Mouse (Mus musculus) right cerebral cortex, postnatal 14 days (tissue): ENCODE results near the gene Pum2.
A peak's percentile ranks its signal among the peaks of the same experiment; 100 is the strongest.
"Not testable (repeated sequence)": the region's sequence is repeated elsewhere in the genome, so short reads cannot be mapped to it uniquely, and the experiment has no call there.

ENCODE experiments used
- DNase-seq: peaks from one replicate; pipeline ENCODE4 v3.0.0; 2022

Gene Pum2

DNA sequence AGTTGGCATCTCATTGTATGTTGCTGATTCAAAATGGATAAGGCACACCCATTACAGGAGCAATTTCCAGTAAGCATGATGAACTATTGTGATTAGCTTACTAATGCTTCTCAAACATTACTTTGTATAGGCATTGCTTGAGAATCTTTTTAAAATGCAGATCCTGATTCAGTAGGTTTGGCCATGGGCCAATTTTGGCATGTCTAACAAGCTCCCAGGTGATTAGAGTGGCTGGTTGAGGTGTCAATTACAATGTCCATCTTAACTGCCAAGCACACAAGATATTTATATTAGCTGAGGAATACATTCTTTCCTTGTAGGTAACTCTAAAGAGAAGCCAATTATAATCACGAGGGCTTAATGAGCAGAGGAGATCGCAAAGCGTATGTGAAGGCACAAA lies 4.1 kb upstream of the Pum2 start:
- DNase-seq, result no peak

DNA sequence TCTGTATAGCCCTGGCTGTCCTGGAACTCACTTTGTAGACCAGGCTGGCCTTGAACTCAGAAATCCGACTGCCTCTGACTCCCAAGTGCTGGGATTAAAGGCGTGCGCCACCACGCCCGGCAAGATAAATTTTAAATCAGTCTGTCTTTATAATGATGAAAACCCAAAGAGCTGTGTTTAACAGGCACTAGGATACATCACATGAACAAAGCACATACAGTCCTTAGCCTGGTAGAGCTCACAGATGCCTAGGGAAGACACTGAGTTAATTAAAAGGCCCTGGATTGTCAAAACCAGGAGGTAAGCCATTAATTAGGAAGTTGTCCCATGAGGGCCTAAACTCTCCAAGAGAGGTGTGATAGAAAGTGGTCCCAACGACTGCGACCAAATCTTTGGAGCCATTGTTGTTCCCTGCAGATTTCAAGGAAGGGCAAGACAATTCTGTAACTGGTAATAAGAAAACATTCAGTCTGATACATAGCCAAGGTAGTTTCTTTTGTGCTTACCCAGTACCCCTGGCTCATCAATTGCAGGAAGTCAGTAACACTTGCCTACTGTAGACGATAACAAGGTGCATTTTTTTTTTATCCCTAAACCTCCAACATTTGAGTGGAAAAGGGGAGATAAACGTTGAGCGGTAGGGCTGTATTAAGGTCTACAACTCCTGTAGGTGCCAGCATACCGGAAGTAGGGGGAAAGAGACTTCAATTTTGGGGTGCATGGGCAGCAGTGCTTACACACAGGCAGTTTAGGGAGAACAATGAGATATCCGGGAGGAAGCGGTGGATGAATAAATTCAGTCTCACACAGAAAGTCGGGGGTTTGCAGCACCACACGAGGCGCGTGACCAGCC lies 587 bp upstream of the Pum2 start:
- DNase-seq, result no peak

GRCm38 (mm10) chr12:8674377-8674864 lies 487 bp downstream of the Pum2 start:
- DNase-seq, result peak; percentile 44

DNA sequence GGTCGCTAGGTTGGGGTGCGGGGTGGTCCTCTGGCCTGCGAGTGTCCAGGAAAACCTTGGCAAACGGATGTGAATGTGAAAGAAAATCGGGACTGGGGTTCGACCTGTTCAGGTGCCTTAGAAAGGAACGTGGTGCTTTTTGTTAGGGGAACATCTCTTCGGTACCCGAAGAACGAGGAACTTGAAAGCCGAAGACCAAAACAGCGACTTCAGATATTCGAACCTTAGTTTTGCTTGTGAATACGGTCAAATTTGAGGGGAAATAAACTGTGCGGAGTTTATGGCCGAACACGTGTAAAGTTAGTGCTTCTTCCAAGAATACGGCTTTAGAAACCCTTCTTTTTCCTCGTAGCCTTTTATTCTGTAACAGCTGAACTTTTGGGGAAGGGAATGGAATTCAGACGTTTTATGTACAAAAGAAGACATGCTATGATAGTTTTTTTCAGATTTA lies 982 bp downstream of the Pum2 start:
- DNase-seq, result no peak

- no peak for DNase-seq
Observed at GRCm38 (mm10) chr12:8675361-8675760, 1.4 kb downstream of the Pum2 start.

GRCm38 (mm10) chr12:8676341-8676740 lies 2.4 kb downstream of the Pum2 start:
- no peak for DNase-seq

DNA sequence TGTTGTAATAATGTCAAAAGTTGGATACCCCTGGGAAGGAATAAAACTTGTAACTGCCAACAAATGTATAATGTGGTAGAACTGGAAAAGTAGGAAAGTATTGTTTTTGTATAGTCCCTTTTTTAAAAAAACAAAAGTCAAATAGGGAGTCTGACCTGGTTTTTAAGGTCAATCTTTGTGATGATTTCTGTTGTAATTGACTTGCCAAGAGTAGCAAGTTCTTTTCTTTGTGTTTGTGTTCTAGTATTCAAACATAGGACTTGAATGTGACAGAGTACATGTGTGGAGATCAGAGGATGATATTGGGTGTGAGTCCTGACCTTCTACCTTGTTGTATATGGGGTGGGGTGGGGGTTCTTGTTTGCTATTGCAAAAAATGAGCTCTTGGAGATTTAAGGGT lies 4.0 kb downstream of the Pum2 start:
- DNase-seq, result no peak

- DNase-seq, result no peak
Observed at GRCm38 (mm10) chr12:8684200-8684599, 10.3 kb downstream of the Pum2 start.

DNA sequence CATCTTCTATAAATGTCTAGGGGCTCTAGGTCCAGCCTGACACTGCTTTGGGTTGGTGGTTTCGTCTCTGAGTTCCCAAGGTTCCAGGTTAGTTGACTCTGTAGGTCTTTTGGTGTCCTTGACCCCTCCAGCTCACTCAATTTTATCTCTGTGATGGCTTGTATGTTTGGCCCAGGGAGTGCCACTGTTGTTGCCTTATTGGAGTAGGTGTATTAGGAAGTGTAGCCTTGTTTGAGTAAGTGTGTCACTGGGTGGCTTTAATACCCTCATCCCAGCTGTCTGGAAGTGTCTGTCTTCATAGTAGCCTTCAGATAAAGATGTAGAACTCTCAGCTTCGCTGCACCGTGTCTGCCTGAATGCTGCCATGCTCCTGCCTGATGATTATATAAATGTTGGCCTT lies 11.1 kb downstream of the Pum2 start:
- DNase-seq, result no peak

DNA sequence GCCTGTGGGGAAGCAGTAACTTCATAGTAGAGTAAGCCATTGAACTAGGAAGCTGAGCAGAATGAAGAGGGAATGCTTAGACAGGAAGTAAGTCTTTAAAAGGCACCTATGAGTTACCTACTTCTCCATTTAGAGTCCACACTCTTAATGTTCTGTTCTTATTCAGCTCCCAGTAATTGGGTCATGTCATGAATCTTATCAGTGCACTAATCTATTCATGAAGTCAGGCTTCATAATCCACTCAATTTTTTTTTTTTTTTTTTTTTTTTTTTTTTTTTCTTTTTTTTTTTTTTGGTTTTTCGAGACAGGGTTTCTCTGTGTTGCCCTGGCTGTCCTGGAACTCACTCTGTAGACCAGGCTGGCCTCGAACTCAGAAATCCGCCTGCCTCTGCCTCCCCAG lies 15.9 kb downstream of the Pum2 start:
- not testable (repeated sequence) for DNase-seq

GRCm38 (mm10) chr12:8698895-8699294 lies 25.0 kb downstream of the Pum2 start:
- peak; percentile 42 for DNase-seq

- DNase-seq, result no peak
Observed at GRCm38 (mm10) chr12:8703988-8704387, 30.1 kb downstream of the Pum2 start.

DNA sequence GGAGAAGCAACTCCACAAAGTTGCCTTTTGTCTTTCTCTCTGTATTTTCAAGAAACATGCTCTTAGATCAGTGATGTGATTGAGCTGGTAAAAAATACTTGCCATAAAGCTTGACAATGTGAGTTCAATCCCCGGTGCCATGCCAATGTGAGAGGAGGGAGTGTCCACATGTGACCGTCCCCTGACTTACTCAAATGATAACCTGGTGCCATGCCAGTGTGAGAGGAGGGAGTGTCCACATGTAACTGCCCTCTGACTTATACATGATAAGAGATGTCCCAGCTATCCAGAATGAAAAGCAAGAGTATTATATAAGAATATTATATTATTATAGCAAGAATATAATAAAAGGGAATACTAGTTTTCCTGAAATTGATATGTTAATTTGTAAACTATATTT lies 34.9 kb downstream of the Pum2 start:
- DNase-seq, result no peak

GRCm38 (mm10) chr12:8712665-8713064 lies 38.7 kb downstream of the Pum2 start:
- DNase-seq, result no peak

DNA sequence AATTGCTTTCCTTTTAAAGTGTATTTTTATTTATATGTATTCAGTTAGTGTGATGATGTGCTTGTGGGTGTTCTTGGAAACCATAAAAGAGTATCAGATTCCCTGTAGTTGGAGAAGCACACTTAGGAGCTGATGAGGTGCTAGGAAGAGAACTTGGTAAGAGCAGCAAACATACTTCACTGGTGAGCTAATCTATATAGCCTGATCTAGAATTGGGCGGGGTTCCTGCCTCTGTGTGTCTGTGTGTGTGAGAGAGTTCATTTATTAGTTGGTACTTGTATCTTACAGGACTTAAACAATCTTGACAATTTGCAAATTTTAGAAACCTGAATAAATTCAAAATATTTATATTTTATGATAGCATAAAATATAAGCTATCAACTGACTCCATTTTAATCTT lies 42.2 kb downstream of the Pum2 start:
- no peak for DNase-seq

DNA sequence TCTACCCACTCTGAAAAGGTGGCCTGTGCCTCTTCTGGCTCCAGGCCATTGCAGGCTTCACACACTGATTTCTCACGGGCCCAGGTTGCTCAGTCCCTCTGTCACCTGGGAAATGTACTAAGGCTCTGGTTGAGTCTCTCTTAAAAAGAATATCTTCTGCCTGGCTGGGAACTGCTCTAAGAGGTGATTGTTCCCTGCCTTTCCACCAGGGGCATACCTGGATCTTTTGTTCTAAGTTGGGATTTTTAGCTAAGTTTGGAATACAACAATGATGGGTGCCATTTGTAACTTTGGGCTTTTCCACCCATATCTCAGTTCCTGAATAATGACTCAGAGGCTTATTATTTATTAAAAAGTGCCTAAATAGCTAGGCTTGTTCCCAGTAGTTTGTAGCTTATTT lies 53.0 kb downstream of the Pum2 start:
- DNase-seq, result no peak

GRCm38 (mm10) chr12:8728739-8729138 lies 54.8 kb downstream of the Pum2 start:
- DNase-seq, result no peak

DNA sequence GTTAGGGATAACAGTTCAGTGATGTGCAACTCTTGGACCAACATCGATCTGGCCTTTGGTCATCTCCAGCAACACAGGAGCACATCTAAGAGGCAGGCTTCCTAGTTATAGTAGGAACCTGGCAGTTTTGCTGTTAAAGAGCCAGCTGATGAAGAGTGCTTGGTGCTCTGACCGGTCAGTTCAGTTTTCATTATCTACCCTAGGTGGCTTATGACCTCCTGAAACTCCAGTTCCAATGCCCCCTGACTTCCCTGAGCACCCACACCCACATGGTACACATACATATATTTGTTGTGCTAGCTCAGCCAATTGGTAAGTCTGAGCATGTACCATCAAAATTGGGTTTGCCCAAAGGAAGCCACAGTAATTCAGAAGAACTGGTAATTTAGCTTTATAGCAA lies 79.7 kb downstream of the Pum2 start:
- no peak for DNase-seq

- no peak for DNase-seq
Observed at GRCm38 (mm10) chr12:8754116-8754515, 80.2 kb downstream of the Pum2 start.

DNA sequence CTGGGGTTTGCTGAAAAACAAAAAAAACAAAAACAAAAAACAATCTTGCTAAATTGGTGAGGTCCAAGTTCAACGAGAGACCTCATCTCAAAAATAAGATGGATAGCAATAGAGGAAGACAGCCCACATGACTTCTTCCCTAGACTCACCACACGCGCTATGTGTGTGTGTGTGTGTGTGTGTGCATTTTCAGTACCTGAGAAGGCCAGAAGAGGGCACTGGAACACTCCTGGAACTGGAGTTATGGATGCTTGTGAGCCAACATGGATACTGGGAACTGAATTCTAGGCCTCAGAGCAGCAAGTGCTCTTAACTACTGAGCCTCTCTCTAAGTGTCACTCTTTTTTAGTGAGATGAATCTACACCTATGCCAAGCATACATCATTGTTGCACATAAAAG lies 84.1 kb downstream of the Pum2 start:
- no peak for DNase-seq

- DNase-seq, result no peak
Observed at GRCm38 (mm10) chr12:8759115-8759514, 85.2 kb downstream of the Pum2 start.

DNA sequence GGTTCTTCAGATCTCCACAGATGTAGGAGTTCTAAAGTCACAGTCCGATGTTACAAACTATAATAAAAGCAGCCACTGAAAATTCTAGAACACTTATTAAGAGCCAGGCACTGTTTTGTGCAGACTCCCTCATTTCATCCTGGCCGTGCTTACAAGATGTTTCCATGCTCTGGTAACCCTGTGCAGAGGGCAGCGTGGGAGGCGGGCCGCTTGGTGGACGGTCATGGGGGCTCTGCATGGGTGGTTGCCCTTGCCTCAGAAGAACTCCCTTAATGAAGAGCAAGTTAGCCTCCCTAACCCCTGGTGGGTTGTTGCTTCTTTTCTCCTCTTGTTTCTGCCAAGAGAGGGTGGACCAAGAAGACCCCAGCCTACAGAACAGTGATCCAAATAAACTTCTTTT lies 85.8 kb downstream of the Pum2 start:
- DNase-seq, result no peak

DNA sequence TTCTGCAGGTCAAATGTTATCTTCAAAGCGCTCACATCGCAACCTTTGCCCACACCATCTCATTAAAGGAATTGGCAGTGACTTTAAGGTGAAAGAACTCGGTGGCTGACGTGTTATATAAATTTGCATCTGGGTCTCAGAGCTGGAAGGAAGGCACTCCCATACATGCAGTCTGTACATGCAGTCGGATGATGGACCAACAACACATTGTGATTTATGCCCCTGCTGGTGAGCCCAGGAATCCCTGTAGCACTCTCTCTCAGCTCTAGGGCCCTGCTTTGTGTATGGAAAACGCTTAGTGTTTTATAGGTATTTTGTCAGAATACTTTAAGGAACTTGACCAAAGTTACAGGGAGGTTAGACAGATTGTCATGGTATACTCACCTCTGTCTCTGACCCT lies 86.6 kb downstream of the Pum2 start:
- DNase-seq, result no peak

DNA sequence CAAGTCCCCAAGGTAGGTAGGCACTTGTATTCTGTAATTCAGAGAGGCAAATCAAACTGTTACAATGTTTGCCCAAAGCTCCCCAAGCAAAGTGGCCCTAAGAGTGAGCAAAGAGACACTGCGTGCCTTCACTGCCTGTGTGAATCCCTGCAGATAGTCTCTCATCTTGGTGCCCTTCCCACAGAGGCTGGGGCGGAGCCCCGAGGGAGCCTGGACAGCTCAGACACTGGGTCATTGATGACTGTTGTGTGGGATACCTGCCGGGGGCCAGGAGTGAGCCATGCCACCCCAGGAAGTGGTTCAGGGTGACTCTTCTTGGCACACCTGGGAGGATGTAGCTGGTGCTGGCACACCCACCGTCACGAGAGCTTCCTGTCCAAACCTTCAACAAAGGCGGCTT lies 87.1 kb downstream of the Pum2 start:
- DNase-seq, result no peak

- DNase-seq, result no peak
Observed at GRCm38 (mm10) chr12:8762667-8763066, 88.7 kb downstream of the Pum2 start.
